Mouse (Mus musculus) small intestine, adult 2 months (tissue): ENCODE data around the gene Cd300c.

Source experiments
- CTCF ChIP-seq: fragments of 200-500 bp; IDR thresholded peaks from 2 replicates; pipeline ENCODE4 v1.5.1; 2012; ENCODE audit warnings: low read depth, mild to moderate bottlenecking, control low read depth, inconsistent platforms, low read length, moderate library complexity, mixed read lengths; ENCODE audit not compliant: insufficient replicate concordance, insufficient read length; ENCODE audit errors: extremely low read depth
- POLR2A ChIP-seq: fragments of 200-500 bp; IDR thresholded peaks from 2 replicates; pipeline ENCODE4 v1.6.1; 2012; ENCODE audit warnings: low read depth, mild to moderate bottlenecking, control low read depth, inconsistent platforms, low read length, moderate library complexity

GRCm38 (mm10) chr11:114981866-114982265 lies 12.9 kb upstream of the Cd300c start:
- TF ChIP-seq CTCF = no peak
- no peak for TF ChIP-seq POLR2A
